In the genomic region with DNA sequence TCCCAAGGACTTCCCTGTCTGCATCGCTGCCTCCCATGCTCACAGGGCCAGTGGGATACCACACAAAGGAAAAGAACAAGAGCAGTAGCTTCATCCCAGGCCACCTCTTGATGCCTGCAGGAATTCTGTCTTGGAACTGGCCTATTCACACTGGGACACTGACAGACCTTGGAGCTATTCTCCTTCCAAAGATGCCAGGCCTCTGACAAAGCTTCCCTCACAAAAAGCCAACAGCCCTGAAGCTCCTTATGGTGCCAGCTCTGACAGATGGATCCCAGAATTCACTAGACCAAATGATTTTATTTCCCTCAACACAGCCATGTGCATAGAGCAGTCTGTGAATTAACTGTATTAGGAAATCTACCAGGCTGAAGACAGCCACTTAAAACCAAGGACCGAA, we compare ENCODE assay signal across 12 mouse cellular contexts.
DNase-seq lines count a peak whose midpoint lies in the region; TF ChIP-seq lines count a peak whose summit lies in the region.
"Had no signal": no experiment of that assay in that cellular context is flagged by ENCODE, and none has a peak within 500 bp of the region (broad histone marks: within the 10 kb centered on the region; RNA-seq: fewer than 3 reads in every experiment).

No protein-coding gene starts in this region.

- H3K4me1 ChIP-seq in midbrain, embryonic 10.5 days, result peaks cover 28% of the 10 kb centered on the region

- intact Hi-C loops in left cerebral cortex, postnatal 14 days (cut with DNase I), result no loop called here
- intact Hi-C loops in left cerebral cortex, adult 2 months (cut with DNase I), result no loop called here

- 91% methylated on average over 2 of the region's 2 CpGs for WGBS in midbrain, embryonic 10.5 days

- DNase-seq in left cerebral cortex, postnatal 14 days (ENCODE audit: low spot score in 2 of 2), result peak; percentile 12 to 39
- no peak for DNase-seq in left cerebral cortex, adult 2 months (ENCODE audit: extremely low spot score in 1 of 2, low spot score in 2 of 2)
- DNase-seq in cerebellum, adult 11 months, result peak; percentile 71
- DNase-seq in cerebellum, postnatal 10 days, result peak; percentile 83 to 84
- peak; percentile 80 for DNase-seq in layer of hippocampus, adult 9-11 months
- no peak for DNase-seq in testis, postnatal 14 days (ENCODE audit: low spot score)
- no peak for DNase-seq in gastrocnemius, postnatal 4 days (ENCODE audit: low spot score in 2 of 2)
- no peak for DNase-seq in midbrain, embryonic 10.5 days (ENCODE audit: low spot score)
- DNase-seq: embryo, embryonic 11 days; gastrocnemius, postnatal 10 days; kidney, adult 9 months; lung, postnatal 4 days had no signal

- H3K36me3 ChIP-seq in midbrain, embryonic 10.5 days, result peaks cover 33% of the 10 kb centered on the region

- no peak overlapping the region for H3K4me3 ChIP-seq in left cerebral cortex, adult 2 months
- H3K4me3 ChIP-seq in midbrain, embryonic 10.5 days, result no peak overlapping the region

- H3K9me3 ChIP-seq in midbrain, embryonic 10.5 days (replicated peaks), result no peaks in the 10 kb centered on the region

- TF ChIP-seq CTCF in left cerebral cortex, adult 2 months (IDR thresholded peaks at IDR 0.05), result no peak

- no peaks in the 10 kb centered on the region for H3K27me3 ChIP-seq in midbrain, embryonic 10.5 days (ENCODE audit: low read depth, poor library complexity, severe bottlenecking)

- H3K27ac ChIP-seq in left cerebral cortex, adult 2 months, result no peak overlapping the region
- no peak overlapping the region for H3K27ac ChIP-seq in midbrain, embryonic 10.5 days (replicated peaks)

Comparison
In these comparisons a context has a peak if more than half of its experiments do, and no peak if none do; other contexts are left out.
1. DNase-seq: peak in left cerebral cortex, postnatal 14 days (2 of 2), cerebellum, adult 11 months (single experiment), cerebellum, postnatal 10 days (2 of 2) and layer of hippocampus, adult 9-11 months (single experiment); none in left cerebral cortex, adult 2 months (0 of 2), testis, postnatal 14 days (single experiment), gastrocnemius, postnatal 4 days (0 of 2) and midbrain, embryonic 10.5 days (single experiment).